Mouse (Mus musculus): Measurements from ENCODE around the gene Eci1. TPM values are rescaled to one million over a fixed set of nuclear protein-coding genes. Genes with fewer than 3 reads are reported as not detected.
"Not testable (repeated sequence)": the region's sequence is repeated elsewhere in the genome, so short reads cannot be mapped to it uniquely, and the experiment has no call there.

Eci1 gene
- polyA plus RNA-seq, 1 experiment from 2014 or later = 157 TPM

DNA sequence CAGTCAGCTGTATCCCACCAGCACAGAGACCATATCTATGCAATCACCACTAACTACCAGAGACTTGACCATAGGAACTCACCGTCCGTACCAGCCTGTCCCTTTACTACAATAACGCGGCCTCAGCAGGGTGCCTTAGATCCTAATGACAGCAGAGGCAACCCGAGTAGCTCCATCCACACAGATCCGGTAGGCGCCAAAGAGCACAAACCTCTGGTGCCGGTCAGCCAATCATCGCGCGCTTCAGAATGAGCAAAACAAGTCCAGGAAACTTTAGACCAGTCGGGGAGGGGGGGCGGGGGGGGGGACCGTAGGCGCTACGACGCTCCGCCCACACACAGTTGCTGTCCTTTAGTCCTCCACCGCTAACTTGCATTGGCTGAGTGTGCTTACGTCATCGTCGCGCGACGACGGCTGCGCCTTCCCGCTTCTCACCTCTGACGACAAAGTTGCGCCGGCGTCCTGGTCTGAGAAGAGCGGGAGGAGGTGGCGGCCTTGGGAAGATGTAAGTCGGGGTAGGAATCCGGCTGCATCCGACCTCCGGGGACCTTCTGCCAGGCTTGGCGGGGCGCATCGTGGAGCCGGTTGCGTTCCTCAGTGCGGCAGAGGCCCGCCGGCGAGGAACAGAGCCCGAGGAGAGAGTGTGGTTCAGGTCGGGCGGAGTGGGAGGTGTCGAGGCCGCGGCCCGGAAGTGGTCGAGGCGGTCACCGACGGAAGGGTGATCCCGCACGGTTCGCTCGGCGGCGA is 12.0 kb upstream of the Eci1 start, which contains the start of gene Rnps1:
Gene Rnps1, plus strand, starts transcription at position 336 of the 747 bp plus-strand sequence.
- peak within 1 kb of the TSS; percentile 79 for H3K4me3 ChIP-seq (replicated peaks)
- H3K27ac ChIP-seq = peak within 1 kb of the TSS; percentile 95
- ATAC-seq (ENCODE audit: insufficient read depth, low FRiP score, low read depth) = peak; percentile 90
- peak within 1 kb of the TSS; percentile 70 for H3K4me2 ChIP-seq
- peaks cover 16% of the 10 kb centered on the region for H3K36me3 ChIP-seq
- H3K9me3 ChIP-seq = no peaks in the 10 kb centered on the region
- peak within 1 kb of the TSS; percentile 71 for H3K9ac ChIP-seq
- peaks cover 17% of the 10 kb centered on the region for H3K4me1 ChIP-seq
- WGBS = under 1% methylated on average over 63 of the region's 64 CpGs
- no peaks in the 10 kb centered on the region for H3K27me3 ChIP-seq (replicated peaks)

DNA sequence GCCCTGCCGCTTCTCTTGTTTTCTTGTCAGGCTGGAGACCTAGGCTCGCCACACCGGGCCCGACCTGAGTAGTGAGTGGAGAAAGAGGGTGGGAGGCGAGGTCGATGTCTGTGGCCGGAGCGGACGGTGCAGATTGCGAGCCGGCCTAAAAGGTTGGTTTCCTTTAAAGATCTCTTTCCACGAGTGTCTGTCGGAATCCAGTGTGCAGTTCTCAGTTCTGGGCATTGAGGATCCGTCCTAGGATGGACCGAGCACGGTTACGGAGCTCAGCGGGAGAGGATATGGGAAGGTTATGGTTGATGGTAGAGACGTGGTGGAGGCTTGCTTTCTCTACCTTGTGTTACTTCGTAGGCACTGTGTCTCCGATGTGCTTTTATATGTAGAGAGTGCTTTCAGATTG is 11.4 kb upstream of the Eci1 start:
- WGBS = under 1% methylated on average over 21 of the region's 21 CpGs
- peaks cover 17% of the 10 kb centered on the region for H3K4me1 ChIP-seq
- H3K36me3 ChIP-seq = peaks cover 16% of the 10 kb centered on the region
- H3K4me3 ChIP-seq (replicated peaks) = peak overlapping the region; percentile 79
- H3K4me2 ChIP-seq = peak overlapping the region; percentile 70
- ATAC-seq (ENCODE audit: insufficient read depth, low FRiP score, low read depth) = no peak
- peak overlapping the region; percentile 71 for H3K9ac ChIP-seq
- H3K9me3 ChIP-seq = no peaks in the 10 kb centered on the region
- peak overlapping the region; percentile 95 for H3K27ac ChIP-seq
- H3K27me3 ChIP-seq (replicated peaks) = no peaks in the 10 kb centered on the region

DNA sequence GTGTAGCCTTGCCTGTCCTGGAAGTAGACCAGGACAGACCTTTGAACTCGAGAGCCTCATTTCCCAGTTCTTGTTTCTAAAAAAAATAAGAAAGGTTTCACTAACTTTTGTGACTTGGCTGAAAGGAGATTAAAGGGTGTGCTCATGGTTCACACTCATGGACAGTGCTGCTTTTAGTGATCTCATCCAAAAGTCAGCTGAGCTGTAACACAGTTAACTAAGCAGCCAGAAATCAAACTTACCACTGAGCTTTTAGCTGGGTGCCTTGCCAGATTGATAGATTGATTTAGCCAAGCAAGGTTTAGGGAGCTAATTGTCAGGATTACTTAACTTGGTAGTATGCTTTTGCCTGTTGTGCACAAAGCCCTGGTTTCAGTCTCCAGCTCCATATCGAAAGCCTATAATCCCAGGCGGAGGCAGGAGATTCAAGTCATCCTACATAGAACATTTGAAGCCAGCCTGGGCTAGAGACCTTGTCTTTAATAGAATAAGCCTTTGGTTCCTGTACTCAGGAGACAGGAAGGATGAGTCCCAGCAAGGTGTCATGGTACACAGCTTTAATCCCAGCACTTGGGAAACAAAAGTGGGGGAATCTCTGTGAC is 10.3 kb upstream of the Eci1 start:
- Histone ChIP-seq H3K9me3 (no peaks in the 10 kb centered on the region), H3K4me1 (peaks cover 17% of the 10 kb centered on the region), H3K36me3 (peaks cover 26% of the 10 kb centered on the region), H3K27me3 (replicated peaks) (no peaks in the 10 kb centered on the region), H3K9ac (peak overlapping the region; percentile 71; the same call in 1 of the 2 replicates), H3K4me3 (replicated peaks) (peak overlapping the region; percentile 79), H3K27ac (no peak overlapping the region), H3K4me2 (peak overlapping the region; percentile 70)
- 79% methylated on average over 3 of the region's 3 CpGs for WGBS
- ATAC-seq (ENCODE audit: insufficient read depth, low FRiP score, low read depth) = no peak

DNA sequence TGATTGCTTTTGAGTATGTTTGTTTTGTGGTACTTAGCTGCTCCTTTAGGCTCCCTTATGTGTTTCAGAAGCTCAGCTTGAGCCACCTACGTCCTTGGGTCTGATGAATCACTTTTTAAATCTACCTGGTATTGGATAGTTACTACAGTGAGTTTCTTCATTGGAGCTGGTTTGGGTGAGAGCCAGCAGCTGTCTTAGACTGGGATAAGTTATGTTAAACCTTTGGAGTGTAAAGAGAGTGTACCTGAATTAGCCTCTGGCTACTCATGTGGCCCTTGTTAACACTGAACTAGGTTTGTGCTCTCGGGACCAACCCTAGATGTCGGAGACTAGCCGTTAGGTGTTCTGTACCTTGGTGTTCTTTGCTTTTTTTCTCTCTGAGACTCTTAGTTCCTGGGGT is 3.3 kb upstream of the Eci1 start:
- ATAC-seq (ENCODE audit: insufficient read depth, low FRiP score, low read depth) = no peak
- H3K27ac ChIP-seq = no peak overlapping the region
- peaks cover 10% of the 10 kb centered on the region; the same call in 1 of the 2 replicates for H3K4me1 ChIP-seq
- 89% methylated on average over 4 of the region's 4 CpGs for WGBS
- no peak overlapping the region for H3K4me2 ChIP-seq
- H3K27me3 ChIP-seq (replicated peaks) = no peaks in the 10 kb centered on the region
- no peak overlapping the region for H3K4me3 ChIP-seq (replicated peaks)
- H3K9me3 ChIP-seq = no peaks in the 10 kb centered on the region
- H3K9ac ChIP-seq = no peak overlapping the region
- peaks cover 56% of the 10 kb centered on the region for H3K36me3 ChIP-seq

DNA sequence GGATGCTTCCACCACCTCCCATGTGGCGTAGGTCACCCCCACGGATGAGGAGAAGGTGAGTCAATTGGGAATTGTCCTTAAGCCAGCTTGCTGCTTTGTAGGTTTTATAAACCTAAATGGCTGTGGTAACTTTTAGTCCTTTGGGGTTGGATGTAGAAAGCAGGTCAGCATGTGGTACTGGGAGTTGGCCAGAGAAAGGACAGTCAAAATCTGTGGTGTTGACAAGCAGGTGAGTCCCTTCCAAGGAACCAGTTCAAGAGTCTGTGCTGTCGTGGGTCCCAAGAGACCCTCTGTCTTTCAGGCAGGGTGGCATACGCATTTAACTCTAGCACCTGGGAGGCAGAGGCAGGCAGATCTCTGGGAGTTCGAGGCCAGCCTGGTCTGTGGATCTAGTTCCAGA is 2.0 kb upstream of the Eci1 start:
- no peak overlapping the region for H3K9ac ChIP-seq
- H3K4me3 ChIP-seq (replicated peaks) = no peak overlapping the region
- H3K4me2 ChIP-seq = no peak overlapping the region
- no peak for ATAC-seq (ENCODE audit: insufficient read depth, low FRiP score, low read depth)
- H3K27me3 ChIP-seq (replicated peaks) = no peaks in the 10 kb centered on the region
- H3K9me3 ChIP-seq = no peaks in the 10 kb centered on the region
- 96% methylated on average over 5 of the region's 5 CpGs for WGBS
- no peak overlapping the region for H3K27ac ChIP-seq
- H3K36me3 ChIP-seq = peaks cover 44% of the 10 kb centered on the region
- peaks cover 12% of the 10 kb centered on the region for H3K4me1 ChIP-seq

DNA sequence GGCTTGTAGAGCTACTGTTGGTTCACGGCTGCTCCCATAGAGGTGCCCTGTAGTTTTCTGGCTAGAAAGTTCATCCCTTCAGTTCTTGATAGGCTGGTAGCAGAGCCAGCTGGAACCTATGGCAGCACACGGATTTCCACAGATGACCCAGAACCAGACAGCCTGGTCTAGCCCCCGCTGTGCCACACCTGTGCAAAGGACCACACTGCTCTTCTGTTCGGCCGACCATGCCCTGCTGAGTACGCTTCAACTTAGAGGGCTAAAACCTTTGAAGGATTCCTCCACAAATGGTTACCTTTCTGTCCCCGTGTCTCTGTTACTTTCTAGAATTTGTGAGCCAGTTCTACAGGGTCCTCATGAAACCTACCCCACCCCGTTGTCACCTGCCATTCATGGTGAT is 1.1 kb upstream of the Eci1 start:
- H3K27me3 ChIP-seq (replicated peaks); H3K9me3 ChIP-seq; H3K27ac ChIP-seq; H3K4me3 ChIP-seq (replicated peaks); H3K4me2 ChIP-seq; H3K9ac ChIP-seq; ATAC-seq (ENCODE audit: insufficient read depth, low FRiP score, low read depth): not testable (repeated sequence)
- WGBS = 90% methylated on average over 6 of the region's 8 CpGs
- Histone ChIP-seq H3K4me1 (peaks cover 12% of the 10 kb centered on the region), H3K36me3 (peaks cover 36% of the 10 kb centered on the region)

DNA sequence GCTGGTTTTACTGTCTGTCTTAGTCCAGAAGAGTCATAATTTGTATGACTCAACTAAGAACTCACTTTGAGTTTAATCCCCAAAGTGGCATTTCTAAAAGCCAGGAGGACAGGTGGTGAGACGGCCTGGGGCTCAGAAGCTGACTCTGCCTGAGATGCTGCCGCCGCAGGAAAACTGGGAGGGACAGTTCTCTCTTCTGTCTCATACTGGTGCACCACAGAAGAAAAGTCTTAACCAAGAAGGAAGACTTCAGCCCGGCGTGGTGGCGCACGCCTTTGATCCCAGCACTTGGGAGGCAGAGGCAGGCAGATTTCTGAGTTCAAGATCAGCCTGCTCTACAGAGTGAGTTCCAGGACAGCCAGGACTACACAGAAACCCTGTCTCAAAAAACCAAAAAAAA is 536 bp upstream of the Eci1 start:
- WGBS = 89% methylated on average over 7 of the region's 7 CpGs
- no peak overlapping the region for H3K9ac ChIP-seq
- peaks cover 32% of the 10 kb centered on the region for H3K36me3 ChIP-seq
- H3K4me1 ChIP-seq = peaks cover 12% of the 10 kb centered on the region
- H3K4me2 ChIP-seq = no peak overlapping the region
- peak overlapping the region; percentile 86; the same call in 1 of the 2 replicates for H3K4me3 ChIP-seq (replicated peaks)
- ATAC-seq (ENCODE audit: insufficient read depth, low FRiP score, low read depth) = no peak
- H3K27ac ChIP-seq = peak overlapping the region; percentile 95
- H3K27me3 ChIP-seq (replicated peaks) = no peaks in the 10 kb centered on the region
- no peaks in the 10 kb centered on the region for H3K9me3 ChIP-seq

DNA sequence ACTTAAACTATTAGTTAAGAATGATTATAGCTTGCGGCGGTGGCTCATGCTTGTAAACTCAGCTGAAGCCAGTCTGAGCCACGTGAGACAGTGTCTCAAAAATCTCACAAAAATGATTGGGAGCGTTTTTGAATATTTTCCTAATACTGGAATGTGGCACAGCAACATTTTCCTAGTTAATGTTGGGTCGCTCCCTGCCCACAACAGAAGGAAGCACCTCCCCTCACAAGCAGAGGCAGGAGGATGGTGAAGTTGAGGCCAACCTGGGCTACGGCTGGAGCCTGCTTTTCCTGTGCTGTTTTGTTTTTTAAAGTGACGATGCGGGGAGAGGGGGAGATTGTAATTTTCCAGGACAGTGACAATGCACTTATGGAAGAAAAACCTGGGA is 723 bp downstream of the Eci1 start:
- no peaks in the 10 kb centered on the region for H3K27me3 ChIP-seq (replicated peaks)
- whole genome bisulfite sequencing = 5% methylated on average over 8 of the region's 8 CpGs
- ATAC-seq (ENCODE audit: insufficient read depth, low FRiP score, low read depth) = no peak

DNA sequence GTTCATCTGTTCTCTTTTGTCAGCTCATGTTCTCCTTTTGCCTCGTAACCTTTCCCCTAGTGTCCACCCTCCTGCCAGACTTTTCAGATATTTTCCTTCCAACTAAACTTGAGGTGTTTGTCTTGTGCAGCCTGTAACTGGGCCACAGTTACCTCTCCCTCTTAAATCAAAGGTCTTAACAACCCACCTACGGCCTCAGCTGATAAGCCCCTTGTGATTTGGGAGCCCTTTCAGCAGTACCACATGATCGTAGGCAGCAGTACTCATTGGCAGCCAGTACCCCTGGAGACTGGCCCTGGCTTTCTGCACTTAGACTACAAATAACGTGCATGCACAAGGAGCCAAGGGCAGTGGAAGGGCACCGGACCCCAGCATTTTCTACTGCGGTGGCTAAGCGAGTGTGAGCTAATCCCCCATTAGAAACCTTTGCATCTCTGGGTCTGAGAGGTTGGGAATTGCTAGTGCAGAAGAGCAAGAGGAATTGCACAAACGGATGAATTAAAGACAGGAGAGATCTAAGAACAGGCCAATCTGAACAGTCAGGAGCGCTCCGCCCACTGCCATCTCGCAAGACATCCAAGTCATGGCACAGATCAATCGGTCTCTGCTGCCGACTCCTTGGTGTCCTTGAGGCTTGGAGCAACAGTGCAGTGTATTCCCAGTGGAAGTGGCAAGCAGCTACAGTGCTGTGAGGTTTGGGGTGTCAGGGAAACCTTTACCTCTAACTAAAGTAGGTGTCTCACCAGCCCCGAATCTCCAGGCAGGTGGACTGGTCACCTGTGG is 3.0 kb downstream of the Eci1 start:
- Histone ChIP-seq H3K27me3 (replicated peaks) (no peaks in the 10 kb centered on the region), H3K4me1 (peaks cover 12% of the 10 kb centered on the region), H3K36me3 (peaks cover 9% of the 10 kb centered on the region), H3K9me3 (no peaks in the 10 kb centered on the region), H3K4me2 (peak overlapping the region; percentile 16; the same call in 1 of the 2 replicates), H3K9ac (no peak overlapping the region), H3K27ac (peak overlapping the region; percentile 48; the same call in 1 of the 2 replicates), H3K4me3 (replicated peaks) (no peak overlapping the region)
- ATAC-seq (ENCODE audit: insufficient read depth, low FRiP score, low read depth) = peak; percentile 20; the same call in 1 of the 2 replicates
- WGBS = 76% methylated on average over 14 of the region's 14 CpGs

More for the DNA sequence above, 723 bp downstream of the Eci1 start:
- Histone ChIP-seq H3K9ac (peak overlapping the region; percentile 94), H3K4me1 (peaks cover 12% of the 10 kb centered on the region), H3K4me2 (peak overlapping the region; percentile 62), H3K4me3 (replicated peaks) (peak overlapping the region; percentile 86), H3K36me3 (peaks cover 21% of the 10 kb centered on the region), H3K27ac (peak overlapping the region; percentile 95), H3K9me3 (no peaks in the 10 kb centered on the region)

DNA sequence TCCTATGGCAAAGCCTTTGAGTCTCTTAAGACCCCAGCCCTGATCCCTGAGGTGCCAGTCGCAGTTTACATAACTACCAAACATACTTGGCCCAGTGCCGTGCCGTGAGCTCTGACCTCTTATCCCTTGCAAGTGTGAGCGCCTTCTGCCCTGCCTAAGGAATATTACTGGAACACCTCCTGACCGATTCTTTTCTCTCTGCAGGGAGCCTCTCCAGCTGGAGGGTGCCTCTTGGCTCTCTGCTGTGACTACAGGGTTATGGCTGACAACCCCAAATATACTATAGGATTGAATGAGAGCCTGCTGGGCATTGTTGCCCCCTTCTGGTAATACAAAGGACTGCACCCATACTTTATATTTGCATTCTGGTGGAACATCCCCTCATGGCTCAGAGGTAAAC is 10.6 kb downstream of the Eci1 start:
- H3K27me3 ChIP-seq (replicated peaks) = no peaks in the 10 kb centered on the region
- no peak overlapping the region for H3K4me2 ChIP-seq
- H3K9ac ChIP-seq = no peak overlapping the region
- H3K4me1 ChIP-seq = no peaks in the 10 kb centered on the region
- no peak for ATAC-seq (ENCODE audit: insufficient read depth, low FRiP score, low read depth)
- peaks cover 36% of the 10 kb centered on the region for H3K36me3 ChIP-seq
- no peak overlapping the region for H3K4me3 ChIP-seq (replicated peaks)
- no peak overlapping the region for H3K27ac ChIP-seq
- H3K9me3 ChIP-seq = no peaks in the 10 kb centered on the region
- WGBS = 68% methylated on average over 5 of the region's 5 CpGs

DNA sequence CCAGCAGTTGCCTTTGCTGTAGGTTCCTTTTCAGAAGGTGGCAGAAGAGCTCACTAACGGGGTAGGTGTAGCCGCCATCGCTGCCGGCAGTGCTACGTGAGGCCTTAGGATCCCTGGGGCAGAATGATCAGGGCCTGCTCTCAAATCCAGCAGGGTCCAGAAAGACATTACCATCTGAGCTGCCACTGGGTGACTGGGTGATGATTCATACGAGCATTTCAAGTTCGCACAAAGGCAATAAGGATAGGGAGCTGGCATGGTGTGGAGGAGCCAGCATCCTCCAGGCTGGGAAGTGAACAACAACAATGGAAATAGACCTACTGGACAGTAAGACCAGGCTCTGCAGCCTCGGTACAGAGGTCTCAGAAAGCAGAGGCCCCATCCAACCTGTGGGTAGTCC is 13.9 kb downstream of the Eci1 start:
- H3K4me2 ChIP-seq = no peak overlapping the region
- H3K27me3 ChIP-seq (replicated peaks) = no peaks in the 10 kb centered on the region
- peaks cover 55% of the 10 kb centered on the region for H3K36me3 ChIP-seq
- H3K27ac ChIP-seq = no peak overlapping the region
- H3K9me3 ChIP-seq = no peaks in the 10 kb centered on the region
- H3K4me1 ChIP-seq = no peaks in the 10 kb centered on the region
- no peak overlapping the region for H3K4me3 ChIP-seq (replicated peaks)
- no peak for ATAC-seq (ENCODE audit: insufficient read depth, low FRiP score, low read depth)
- no peak overlapping the region for H3K9ac ChIP-seq
- WGBS = 87% methylated on average over 8 of the region's 8 CpGs

DNA sequence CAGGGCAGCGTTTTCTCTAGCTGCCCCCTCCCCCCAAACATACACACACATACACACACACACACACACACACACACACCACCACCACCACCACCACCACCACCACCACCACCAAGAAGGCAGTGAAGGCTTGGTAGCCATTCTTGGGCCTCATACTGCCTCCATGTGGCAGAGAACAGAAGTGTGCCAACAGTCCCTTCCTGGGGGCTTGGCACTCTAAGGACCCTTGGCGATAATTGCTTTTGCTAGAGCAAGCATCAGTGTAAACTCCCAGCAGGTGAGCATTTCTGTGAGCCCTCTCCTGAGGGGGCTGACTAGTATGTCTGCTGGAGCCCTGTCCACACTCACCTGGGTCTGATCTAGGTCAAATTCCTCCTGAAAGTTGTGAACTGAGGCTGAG is 14.7 kb downstream of the Eci1 start:
- H3K27ac ChIP-seq = no peak overlapping the region
- H3K9ac ChIP-seq = no peak overlapping the region
- H3K4me3 ChIP-seq (replicated peaks) = no peak overlapping the region
- ATAC-seq (ENCODE audit: insufficient read depth, low FRiP score, low read depth) = no peak
- no peaks in the 10 kb centered on the region for H3K4me1 ChIP-seq
- H3K9me3 ChIP-seq = no peaks in the 10 kb centered on the region
- H3K36me3 ChIP-seq = peaks cover 58% of the 10 kb centered on the region
- H3K27me3 ChIP-seq (replicated peaks) = no peaks in the 10 kb centered on the region
- WGBS = 53% methylated on average over 2 of the region's 2 CpGs
- H3K4me2 ChIP-seq = no peak overlapping the region

Data from stomach, embryonic 15.5 days (tissue).